Mouse (Mus musculus) cortical plate, adult 2 months (tissue): Measurements from ENCODE around the gene Susd6. TPM values are rescaled to one million over a fixed set of nuclear protein-coding genes. Genes with fewer than 3 reads are reported as not detected.

ENCODE experiments used
- H3K27ac ChIP-seq: fragments of 200-500 bp; 2 replicates; pipeline ENCODE4 v1.5.1; 2012; ENCODE audit warnings: low read length, control low read depth, inconsistent platforms; ENCODE audit not compliant: insufficient read depth
- H3K4me1 ChIP-seq: fragments of 200-500 bp; 2 replicates; pipeline ENCODE4 v1.6.1; 2011; ENCODE audit warnings: low read length; ENCODE audit not compliant: control insufficient read depth, insufficient read depth
- H3K4me3 ChIP-seq: fragments of 200-500 bp; 2 replicates; pipeline ENCODE4 v1.5.1; 2011; ENCODE audit warnings: mild to moderate bottlenecking, low read length, control low read depth; ENCODE audit not compliant: insufficient read depth
- CTCF ChIP-seq: fragments of 200-500 bp; IDR thresholded peaks from 2 replicates; pipeline ENCODE4 v1.5.1; 2011; ENCODE audit warnings: mild to moderate bottlenecking, control low read depth, low read length; ENCODE audit not compliant: insufficient read depth; ENCODE audit errors: extremely low read depth
- POLR2A ChIP-seq: fragments of 200-500 bp; IDR thresholded peaks from 2 replicates; pipeline ENCODE4 v1.6.1; 2011; ENCODE audit warnings: mild to moderate bottlenecking, low read length, control low read depth; ENCODE audit not compliant: insufficient read depth; ENCODE audit errors: extremely low read depth
- polyA plus RNA-seq: library from polyadenylated mRNA; depleted of rRNA; stranded (reverse); fragments of >200 nt; gene quantifications from 2 replicates; pipeline ENCODE4 v1.2.3, GENCODE M21; 2012

The Susd6 gene
- polyA plus RNA-seq, 1 experiment: 24.8 TPM

DNA sequence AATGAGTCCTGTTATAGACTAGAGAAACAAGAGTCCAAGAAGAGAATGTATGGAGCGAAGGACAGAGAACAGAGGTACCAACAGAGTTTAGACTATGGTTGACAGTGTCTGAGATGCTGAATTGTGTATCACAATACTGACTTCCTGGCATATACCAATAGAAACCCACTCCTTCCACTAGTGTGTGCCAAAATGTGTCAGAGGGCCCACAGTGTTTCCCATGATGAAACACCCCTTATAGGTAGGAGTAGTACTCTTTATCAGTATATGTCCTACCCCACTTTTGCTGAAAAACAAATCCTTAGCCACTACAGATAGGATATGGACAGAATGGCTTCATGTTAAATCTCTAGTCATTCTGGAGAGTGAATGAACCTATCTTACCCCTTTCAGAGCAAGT, 52.3 kb downstream of the Susd6 start:
- Histone ChIP-seq H3K4me3 (no peak overlapping the region), H3K27ac (no peak overlapping the region), H3K4me1 (peaks cover 10% of the 10 kb centered on the region)
- TF ChIP-seq CTCF: no peak

DNA sequence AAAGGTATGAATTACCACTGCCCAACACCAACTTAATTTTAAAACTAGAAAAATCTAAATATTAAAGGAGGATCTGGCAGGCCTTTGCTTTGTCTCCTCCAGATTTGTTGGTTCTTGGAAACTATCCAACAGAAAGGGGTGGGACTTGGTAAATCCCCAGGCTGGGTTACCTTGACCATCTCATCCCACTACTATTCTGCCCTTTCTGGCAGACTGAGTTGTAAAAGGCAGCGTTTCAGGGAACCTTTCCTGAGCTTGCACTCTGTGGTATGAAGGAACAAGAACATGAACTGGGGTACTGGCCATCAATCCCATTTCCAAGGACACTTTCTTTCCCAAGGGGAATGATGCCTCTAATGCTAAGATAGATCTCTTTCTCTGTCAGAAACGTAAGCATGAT, 52.9 kb downstream of the Susd6 start:
- Histone ChIP-seq H3K4me3 (no peak overlapping the region), H3K4me1 (peaks cover 9% of the 10 kb centered on the region; the same call in 1 of the 2 replicates), H3K27ac (no peak overlapping the region)
- TF ChIP-seq POLR2A: no peak
- no peak for TF ChIP-seq CTCF

DNA sequence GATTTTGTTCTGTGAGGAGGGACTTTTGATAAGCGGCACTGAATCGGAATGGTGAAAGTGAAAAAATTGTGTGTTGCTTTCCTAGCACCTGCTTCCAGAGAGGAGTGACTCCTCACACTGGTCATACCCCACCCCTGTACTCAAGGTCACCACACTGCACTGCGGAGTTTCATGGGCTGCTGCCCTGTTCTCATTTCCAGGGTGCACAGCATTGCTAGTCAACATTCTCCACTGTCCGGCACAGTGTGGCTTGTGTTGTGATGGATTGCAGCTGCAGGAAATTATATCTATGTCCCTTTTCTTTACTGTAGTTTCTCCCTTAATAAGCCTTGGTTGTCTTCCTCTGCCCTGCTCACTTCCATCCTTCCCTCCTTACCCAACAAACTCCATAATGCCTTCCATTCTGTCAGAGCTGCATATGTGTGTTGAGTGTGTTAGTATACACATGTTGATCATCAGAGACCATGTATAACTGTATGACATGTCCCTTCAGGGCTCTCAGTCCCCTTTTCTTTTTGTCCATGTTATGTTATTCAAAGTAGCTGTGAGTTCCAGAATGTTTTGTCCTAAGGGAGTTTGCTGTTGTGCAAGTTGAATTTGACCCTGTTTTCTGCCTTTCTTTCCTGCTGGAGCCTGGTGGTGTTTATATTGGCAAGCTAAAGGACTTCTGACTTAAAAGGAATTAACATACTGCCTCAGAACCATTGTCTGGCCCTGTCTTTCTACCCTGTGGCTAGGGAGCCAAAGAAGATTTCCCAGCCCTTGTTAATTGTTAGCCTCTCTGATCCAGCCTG, 53.5 kb downstream of the Susd6 start:
- TF ChIP-seq CTCF (no peak), POLR2A (no peak)
- H3K4me3 ChIP-seq: no peak overlapping the region
- peak overlapping the region; percentile 14; the same call in 1 of the 2 replicates for H3K27ac ChIP-seq
- H3K4me1 ChIP-seq: peaks cover 9% of the 10 kb centered on the region; the same call in 1 of the 2 replicates

DNA sequence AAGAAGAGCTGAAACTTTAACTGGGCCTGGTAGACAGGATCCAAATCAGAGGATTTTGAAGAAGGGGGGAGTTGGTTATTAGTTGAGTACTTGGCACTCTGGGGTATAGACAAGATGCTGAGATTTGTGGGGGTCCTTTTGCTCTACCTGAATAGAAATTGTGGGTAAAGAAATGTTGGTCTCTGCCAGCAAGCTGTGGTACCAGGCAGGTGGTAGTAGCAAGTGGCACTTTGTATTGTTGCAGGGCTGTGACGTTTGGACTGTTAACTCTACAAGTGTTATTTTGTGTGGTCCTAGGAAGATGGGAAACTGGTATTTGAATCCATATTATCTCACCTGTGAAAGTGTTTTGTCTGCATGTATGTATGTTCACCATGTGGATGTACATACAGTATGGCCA, 55.6 kb downstream of the Susd6 start:
- TF ChIP-seq POLR2A: no peak
- TF ChIP-seq CTCF: no peak
- Histone ChIP-seq H3K27ac (no peak overlapping the region), H3K4me1 (peaks cover 6% of the 10 kb centered on the region; the same call in 1 of the 2 replicates), H3K4me3 (no peak overlapping the region)

DNA sequence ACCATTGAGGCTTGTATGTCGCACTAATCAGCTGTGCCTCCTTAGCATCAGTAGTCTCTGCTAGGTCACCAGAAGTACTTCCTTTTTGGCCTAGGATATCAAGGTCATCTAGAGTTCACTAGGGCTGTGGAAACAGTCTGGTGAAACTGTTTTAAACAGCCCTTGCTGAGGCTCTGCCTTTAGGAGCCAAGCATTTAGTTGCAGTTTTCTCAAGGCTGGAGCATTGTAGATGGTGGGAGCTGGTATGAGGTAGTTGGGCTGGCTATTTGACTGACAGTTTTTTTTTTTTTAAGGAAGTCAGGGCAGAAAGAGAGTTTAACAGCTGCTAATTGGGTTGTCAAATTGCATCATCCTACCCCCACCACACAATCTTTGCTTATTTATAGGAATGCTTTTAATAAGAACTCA, 56.6 kb downstream of the Susd6 start:
- H3K4me3 ChIP-seq: no peak overlapping the region
- H3K27ac ChIP-seq: 0 out of 2 replicates have a peak overlapping the region, but pooled peaks have one; percentile 47
- TF ChIP-seq POLR2A (no peak), CTCF (no peak)
- H3K4me1 ChIP-seq: peaks cover 6% of the 10 kb centered on the region; the same call in 1 of the 2 replicates

DNA sequence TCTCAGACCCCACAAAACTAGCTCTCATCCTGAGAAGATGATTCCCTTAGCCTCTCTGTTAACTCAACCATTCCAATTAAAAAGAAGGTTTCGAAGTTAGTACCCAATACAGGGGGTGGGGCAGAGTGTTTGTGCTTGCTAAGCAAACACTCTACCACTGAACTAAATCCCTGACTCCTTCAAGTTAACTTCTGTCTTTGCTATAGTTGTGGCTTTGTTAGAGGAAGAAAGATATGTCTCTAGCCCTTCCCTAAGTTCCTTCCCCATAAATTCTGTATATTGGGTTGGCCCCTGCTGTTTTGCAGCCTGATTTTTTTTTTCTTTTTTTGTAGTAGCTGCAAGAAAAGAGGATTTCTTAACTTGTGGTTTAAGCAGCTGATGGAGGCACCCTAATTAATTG, 61.7 kb downstream of the Susd6 start:
- Histone ChIP-seq H3K4me1 (peaks cover 2% of the 10 kb centered on the region; the same call in 1 of the 2 replicates), H3K27ac (no peak overlapping the region), H3K4me3 (no peak overlapping the region)
- TF ChIP-seq CTCF: no peak
- no peak for TF ChIP-seq POLR2A

DNA sequence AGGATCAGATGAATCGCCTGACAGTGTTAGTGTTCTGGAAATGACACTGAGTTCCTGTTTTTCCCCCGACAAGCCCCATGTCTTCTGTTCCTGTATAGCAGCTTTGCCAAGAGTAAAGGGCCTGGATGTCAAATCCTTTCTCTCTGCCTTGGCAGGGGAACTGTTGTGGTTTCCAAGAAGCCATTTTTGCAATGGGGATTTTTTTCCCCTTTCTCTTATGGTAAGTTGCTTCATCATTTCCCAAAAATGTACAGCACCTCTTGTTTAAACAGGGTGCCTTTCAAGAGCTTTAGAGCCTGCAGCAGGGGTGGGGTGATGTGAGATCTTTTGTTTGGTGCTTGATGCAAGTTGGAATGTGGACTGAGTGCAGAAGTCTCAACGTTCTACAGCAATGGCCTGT, 63.4 kb downstream of the Susd6 start:
- Histone ChIP-seq H3K4me1 (peaks cover 2% of the 10 kb centered on the region; the same call in 1 of the 2 replicates), H3K27ac (no peak overlapping the region), H3K4me3 (no peak overlapping the region)
- TF ChIP-seq POLR2A (no peak), CTCF (no peak)

DNA sequence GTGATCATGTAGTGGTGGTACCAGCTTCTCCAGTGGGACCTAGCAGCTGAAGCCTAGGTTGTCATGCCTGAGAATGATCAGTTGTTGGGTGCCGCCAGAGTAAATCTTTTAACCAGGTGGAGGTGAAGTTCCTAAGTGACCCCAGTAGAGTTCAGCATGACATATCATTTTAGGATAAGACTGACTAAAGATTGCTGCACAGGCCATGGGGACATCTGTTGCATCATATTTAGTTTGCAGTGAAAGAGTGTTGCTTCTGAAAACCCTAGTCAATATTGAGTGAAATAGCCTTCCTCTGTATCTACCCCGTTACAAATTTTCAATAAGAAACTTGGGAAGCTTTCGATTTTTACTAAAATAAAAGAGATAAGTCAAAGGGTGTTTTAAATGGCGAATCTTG, 64.4 kb downstream of the Susd6 start:
- no peak for TF ChIP-seq POLR2A
- TF ChIP-seq CTCF: no peak
- Histone ChIP-seq H3K4me3 (no peak overlapping the region), H3K4me1 (peaks cover 2% of the 10 kb centered on the region; the same call in 1 of the 2 replicates), H3K27ac (no peak overlapping the region)

DNA sequence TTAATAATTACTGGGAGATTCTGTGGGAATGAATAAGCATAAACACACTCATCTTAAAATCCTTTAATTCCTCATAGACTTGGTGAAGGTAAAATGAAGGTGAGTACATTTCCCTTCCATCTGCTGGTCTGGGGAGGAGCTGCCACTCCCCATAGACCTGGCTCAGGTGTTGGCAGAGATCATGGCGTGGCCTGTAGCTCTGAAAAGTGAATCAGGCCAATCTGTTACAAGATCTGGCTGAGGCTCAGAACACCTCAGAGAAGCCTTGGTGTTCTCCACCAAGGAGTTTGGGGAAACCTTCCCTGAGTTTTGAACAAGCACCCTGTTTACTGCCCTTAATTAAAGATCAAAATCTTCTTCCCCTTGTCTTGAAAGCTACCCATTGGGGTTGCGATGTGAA, 64.8 kb downstream of the Susd6 start:
- Histone ChIP-seq H3K4me3 (no peak overlapping the region), H3K4me1 (peaks cover 2% of the 10 kb centered on the region; the same call in 1 of the 2 replicates), H3K27ac (no peak overlapping the region)
- TF ChIP-seq CTCF (no peak), POLR2A (no peak)

DNA sequence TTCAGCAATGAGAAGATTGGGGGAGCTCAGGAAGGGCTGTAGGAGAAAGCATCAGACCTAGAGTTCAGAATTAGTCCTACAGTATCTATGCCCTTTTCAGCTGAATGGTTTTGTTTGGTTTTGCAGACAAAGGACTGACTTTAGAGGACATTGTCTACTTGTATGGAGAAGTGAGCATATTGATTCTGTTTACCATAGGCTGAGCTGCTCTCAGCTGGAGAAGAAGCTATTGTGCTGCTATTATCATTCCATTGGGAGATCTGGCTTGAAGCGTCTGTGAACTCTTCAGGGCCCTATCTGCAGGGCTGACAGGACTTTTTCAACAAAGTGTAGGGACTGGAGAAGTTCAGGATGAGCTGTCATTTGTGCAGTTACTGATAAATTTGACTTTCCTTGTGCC, 65.3 kb downstream of the Susd6 start:
- no peak overlapping the region for H3K27ac ChIP-seq
- H3K4me1 ChIP-seq: peaks cover 2% of the 10 kb centered on the region; the same call in 1 of the 2 replicates
- TF ChIP-seq CTCF (no peak), POLR2A (no peak)
- H3K4me3 ChIP-seq: no peak overlapping the region
